Mouse (Mus musculus): Measurements from ENCODE around the gene Ascl5. TPM values are rescaled to one million over a fixed set of nuclear protein-coding genes. Genes with fewer than 3 reads are reported as not detected.
A peak's percentile ranks its signal among the peaks of the same experiment; 100 is the strongest.

Gene Ascl5
- polyA plus RNA-seq (2016; fragmentation: Nextera tagmentation; extraction: Ambion mirVana), result not detected in 2 replicates

GRCm38 (mm10) chr1:136050312-136051012 lies at the start of gene Ascl5:
TSS of gene Ascl5 (plus strand) at chr1:136050804.
- peaks cover 72% of the 10 kb centered on the region for H3K27me3 ChIP-seq (ENCODE audit: low read depth, poor library complexity, severe bottlenecking)
- no peak within 1 kb of the TSS for H3K27ac ChIP-seq
- WGBS, result 22% methylated on average over 29 of the region's 29 CpGs
- H3K4me3 ChIP-seq, result peak within 1 kb of the TSS; percentile 46
- H3K9me3 ChIP-seq (replicated peaks), result no peaks in the 10 kb centered on the region
- no peaks in the 10 kb centered on the region for H3K36me3 ChIP-seq
- DNase-seq (ENCODE audit: low spot score), result peak; percentile 36
- H3K4me1 ChIP-seq, result peaks cover 21% of the 10 kb centered on the region

DNA sequence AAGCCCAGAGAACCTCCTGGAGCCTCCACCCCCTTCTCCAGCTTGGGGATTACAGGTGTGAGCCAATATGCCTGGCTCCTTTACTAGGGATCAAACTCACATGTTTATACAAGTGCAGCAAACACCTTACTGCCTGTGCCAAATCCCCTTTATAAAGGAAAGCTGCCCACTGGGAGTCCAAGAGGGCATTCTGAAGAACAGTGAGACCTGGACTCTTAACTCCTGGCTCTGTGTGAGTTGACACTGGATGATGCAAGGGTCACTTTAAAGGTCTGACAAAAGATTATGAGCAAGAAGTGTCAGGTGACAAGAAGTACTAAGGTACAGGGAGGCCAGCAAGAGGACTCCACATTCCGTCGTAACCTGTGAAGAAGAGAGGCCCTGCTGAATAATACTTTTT lies 49.2 kb upstream of the Ascl5 start:
- 85% methylated on average over 2 of the region's 2 CpGs for WGBS
- H3K27ac ChIP-seq, result no peak overlapping the region
- no peaks in the 10 kb centered on the region for H3K9me3 ChIP-seq (replicated peaks)
- peaks cover 11% of the 10 kb centered on the region for H3K27me3 ChIP-seq (ENCODE audit: low read depth, poor library complexity, severe bottlenecking)
- no peak for DNase-seq (ENCODE audit: low spot score)
- H3K4me3 ChIP-seq, result no peak overlapping the region
- H3K4me1 ChIP-seq, result no peaks in the 10 kb centered on the region
- H3K36me3 ChIP-seq, result no peaks in the 10 kb centered on the region

- Histone ChIP-seq H3K4me3 (peak within 1 kb of the TSS; percentile 53), H3K9me3 (replicated peaks) (no peaks in the 10 kb centered on the region), H3K27me3 (ENCODE audit: low read depth, poor library complexity, severe bottlenecking) (peaks cover 25% of the 10 kb centered on the region), H3K4me1 (peaks cover 10% of the 10 kb centered on the region), H3K27ac (no peak within 1 kb of the TSS), H3K36me3 (no peaks in the 10 kb centered on the region)
- 67% methylated on average over 3 of the region's 3 CpGs for WGBS
- DNase-seq (ENCODE audit: low spot score), result no peak
These were observed 44.3 kb upstream of the Ascl5 start, which contains the start of gene Igfn1 for GRCm38 (mm10) chr1:136006292-136006748. TSS of gene Igfn1 (minus strand) at chr1:136006342.

GRCm38 (mm10) chr1:136007211-136008158 lies 43.1 kb upstream of the Ascl5 start, which contains the start of gene Tmem9:
TSS of gene Tmem9 (plus strand) at chr1:136008150.
- Histone ChIP-seq H3K36me3 (no peaks in the 10 kb centered on the region), H3K9me3 (replicated peaks) (no peaks in the 10 kb centered on the region), H3K27ac (no peak within 1 kb of the TSS), H3K4me3 (peak within 1 kb of the TSS; percentile 53), H3K27me3 (ENCODE audit: low read depth, poor library complexity, severe bottlenecking) (peaks cover 25% of the 10 kb centered on the region), H3K4me1 (peaks cover 10% of the 10 kb centered on the region)
- DNase-seq (ENCODE audit: low spot score), result peak; percentile 68
- WGBS, result 4% methylated on average over 37 of the region's 37 CpGs

DNA sequence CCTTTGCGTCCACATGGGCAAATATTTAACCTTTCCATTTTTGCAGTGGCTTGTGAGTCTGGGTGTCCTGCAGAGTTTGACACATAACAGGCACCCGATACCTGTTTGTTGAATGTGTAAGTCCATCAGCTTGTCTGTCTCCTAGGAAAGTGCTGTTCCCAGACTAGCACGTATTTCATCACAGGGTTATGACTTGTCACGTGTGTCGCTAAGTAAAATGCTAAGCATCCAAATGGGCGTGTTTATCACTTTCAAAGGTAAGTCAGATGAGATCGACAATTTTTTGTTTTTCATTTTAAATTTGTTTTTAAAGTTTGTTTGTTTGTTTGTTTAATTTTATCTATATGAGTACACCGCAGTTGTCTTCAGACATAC lies 42.5 kb upstream of the Ascl5 start:
- 26% methylated on average over 8 of the region's 8 CpGs for WGBS
- Histone ChIP-seq H3K4me3 (peak overlapping the region; percentile 53), H3K4me1 (peaks cover 10% of the 10 kb centered on the region), H3K9me3 (replicated peaks) (no peaks in the 10 kb centered on the region), H3K27me3 (ENCODE audit: low read depth, poor library complexity, severe bottlenecking) (peaks cover 25% of the 10 kb centered on the region), H3K36me3 (no peaks in the 10 kb centered on the region), H3K27ac (no peak overlapping the region)
- DNase-seq (ENCODE audit: low spot score), result no peak

GRCm38 (mm10) chr1:136010247-136010646 lies 40.4 kb upstream of the Ascl5 start:
- no peaks in the 10 kb centered on the region for H3K36me3 ChIP-seq
- H3K4me1 ChIP-seq, result peaks cover 10% of the 10 kb centered on the region
- no peak for DNase-seq (ENCODE audit: low spot score)
- no peak overlapping the region for H3K4me3 ChIP-seq
- H3K9me3 ChIP-seq (replicated peaks), result no peaks in the 10 kb centered on the region
- peaks cover 21% of the 10 kb centered on the region for H3K27me3 ChIP-seq (ENCODE audit: low read depth, poor library complexity, severe bottlenecking)
- no peak overlapping the region for H3K27ac ChIP-seq
- 86% methylated on average over 4 of the region's 4 CpGs for WGBS

DNA sequence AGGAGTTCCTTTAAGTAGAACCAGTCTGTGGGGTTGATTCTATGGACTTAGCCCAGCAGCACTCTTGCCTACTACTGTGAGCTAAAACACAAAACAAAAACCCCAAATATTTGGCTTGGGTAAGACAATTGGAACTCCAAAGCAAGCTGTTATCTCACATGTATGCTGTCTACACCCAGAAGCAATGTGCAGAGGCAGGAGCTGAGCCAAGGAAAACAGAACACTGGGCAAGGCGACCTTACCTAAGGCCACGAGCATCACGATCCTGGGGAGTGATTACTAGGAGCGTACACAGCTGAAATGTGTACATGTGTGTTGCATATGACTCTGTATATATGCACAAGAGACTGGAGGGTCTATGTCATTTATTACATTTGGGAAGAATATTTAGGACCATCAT lies 37.1 kb upstream of the Ascl5 start:
- Histone ChIP-seq H3K4me1 (peaks cover 12% of the 10 kb centered on the region), H3K27me3 (ENCODE audit: low read depth, poor library complexity, severe bottlenecking) (no peaks in the 10 kb centered on the region), H3K36me3 (no peaks in the 10 kb centered on the region), H3K9me3 (replicated peaks) (no peaks in the 10 kb centered on the region), H3K4me3 (no peak overlapping the region), H3K27ac (no peak overlapping the region)
- 86% methylated on average over 4 of the region's 4 CpGs for WGBS
- no peak for DNase-seq (ENCODE audit: low spot score)

GRCm38 (mm10) chr1:136014796-136015502 lies 35.7 kb upstream of the Ascl5 start:
- Histone ChIP-seq H3K27ac (no peak overlapping the region), H3K36me3 (peaks cover 7% of the 10 kb centered on the region), H3K27me3 (ENCODE audit: low read depth, poor library complexity, severe bottlenecking) (no peaks in the 10 kb centered on the region), H3K4me3 (no peak overlapping the region), H3K9me3 (replicated peaks) (no peaks in the 10 kb centered on the region), H3K4me1 (peaks cover 23% of the 10 kb centered on the region)
- DNase-seq (ENCODE audit: low spot score), result no peak
- 81% methylated on average over 2 of the region's 2 CpGs for WGBS

DNA sequence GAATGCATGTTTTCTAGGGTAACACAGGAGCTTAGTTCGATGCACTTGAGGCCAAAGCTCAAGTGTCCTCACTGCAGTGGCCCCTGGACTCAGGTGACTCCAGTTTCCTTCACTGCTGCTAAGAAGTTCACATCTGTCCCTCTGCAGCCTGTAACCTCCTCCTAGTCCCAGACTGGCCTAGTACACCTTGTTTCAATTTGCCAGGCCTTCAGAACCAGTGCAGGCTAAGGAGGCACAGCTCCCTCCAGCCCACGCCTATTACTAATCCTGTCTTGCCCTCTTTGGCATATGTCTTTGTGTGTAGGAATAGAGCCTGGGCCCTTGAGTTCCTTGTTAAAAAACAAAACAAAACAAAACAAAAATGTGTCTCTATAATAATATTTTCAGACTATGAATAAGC lies 33.3 kb upstream of the Ascl5 start:
- H3K4me3 ChIP-seq, result peak overlapping the region; percentile 83
- no peaks in the 10 kb centered on the region for H3K9me3 ChIP-seq (replicated peaks)
- DNase-seq (ENCODE audit: low spot score), result peak; percentile 53
- H3K4me1 ChIP-seq, result peaks cover 23% of the 10 kb centered on the region
- WGBS, result 46% methylated on average over 2 of the region's 2 CpGs
- H3K36me3 ChIP-seq, result peaks cover 29% of the 10 kb centered on the region
- no peaks in the 10 kb centered on the region for H3K27me3 ChIP-seq (ENCODE audit: low read depth, poor library complexity, severe bottlenecking)
- peak overlapping the region; percentile 97 for H3K27ac ChIP-seq

- under 1% methylated on average over 22 of the region's 22 CpGs for WGBS
- peak; percentile 90 for DNase-seq (ENCODE audit: low spot score)
- H3K4me1 ChIP-seq, result peaks cover 23% of the 10 kb centered on the region
- peaks cover 35% of the 10 kb centered on the region for H3K36me3 ChIP-seq
- H3K27me3 ChIP-seq (ENCODE audit: low read depth, poor library complexity, severe bottlenecking), result no peaks in the 10 kb centered on the region
- H3K9me3 ChIP-seq (replicated peaks), result no peaks in the 10 kb centered on the region
- peak overlapping the region; percentile 97 for H3K27ac ChIP-seq
- H3K4me3 ChIP-seq, result peak overlapping the region; percentile 83
These were observed 32.7 kb upstream of the Ascl5 start for GRCm38 (mm10) chr1:136017907-136018313.

DNA sequence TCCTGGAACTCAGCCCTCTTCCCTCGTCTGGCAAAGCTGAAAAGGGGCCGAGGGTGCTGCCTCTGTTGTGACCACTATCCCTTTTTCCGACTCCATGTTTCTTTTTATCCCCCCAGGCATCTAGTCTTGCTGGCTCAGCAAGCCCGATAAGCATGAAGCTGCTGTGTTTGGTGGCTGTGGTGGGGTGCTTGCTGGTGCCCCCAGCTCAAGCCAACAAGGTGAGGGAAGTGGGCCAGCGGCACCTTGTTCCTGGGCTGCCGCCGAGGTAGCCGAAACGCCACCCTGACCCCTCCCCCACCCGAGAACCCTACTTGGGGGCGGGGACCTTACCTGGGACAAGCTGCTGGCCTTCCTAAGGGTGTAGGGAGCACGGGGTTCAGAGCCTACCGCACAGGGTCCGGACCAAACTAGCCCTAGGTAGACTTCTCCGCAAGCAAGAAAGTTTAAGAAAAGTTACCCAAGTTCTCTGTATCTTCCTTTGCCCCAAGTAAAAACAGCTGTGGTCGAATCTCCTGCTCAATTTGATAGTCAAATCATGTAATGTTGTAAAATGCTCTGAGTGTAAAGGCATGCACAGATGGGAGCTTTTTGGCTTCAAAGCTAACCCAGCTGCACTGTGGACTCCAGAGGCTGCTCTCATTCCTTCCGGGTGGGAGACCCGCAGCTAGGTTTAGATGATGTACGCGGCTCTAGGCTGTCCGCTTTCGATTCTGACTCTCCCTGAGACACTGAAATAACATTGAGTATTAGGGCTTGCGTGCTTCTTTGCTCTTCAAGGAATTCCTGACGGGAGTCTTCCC lies 32.0 kb upstream of the Ascl5 start:
- no peaks in the 10 kb centered on the region for H3K9me3 ChIP-seq (replicated peaks)
- H3K4me1 ChIP-seq, result peaks cover 23% of the 10 kb centered on the region
- H3K4me3 ChIP-seq, result peak overlapping the region; percentile 83
- H3K27ac ChIP-seq, result peak overlapping the region; percentile 97
- WGBS, result 11% methylated on average over 24 of the region's 24 CpGs
- H3K36me3 ChIP-seq, result peaks cover 42% of the 10 kb centered on the region
- no peaks in the 10 kb centered on the region for H3K27me3 ChIP-seq (ENCODE audit: low read depth, poor library complexity, severe bottlenecking)
- peak; percentile 71 for DNase-seq (ENCODE audit: low spot score)

GRCm38 (mm10) chr1:136030201-136030600 lies 20.4 kb upstream of the Ascl5 start:
- WGBS, result 35% methylated on average over 7 of the region's 7 CpGs
- Histone ChIP-seq H3K9me3 (replicated peaks) (no peaks in the 10 kb centered on the region), H3K27me3 (ENCODE audit: low read depth, poor library complexity, severe bottlenecking) (no peaks in the 10 kb centered on the region), H3K4me1 (peaks cover 26% of the 10 kb centered on the region), H3K4me3 (no peak overlapping the region), H3K36me3 (peaks cover 100% of the 10 kb centered on the region), H3K27ac (peak overlapping the region; percentile 56)
- no peak for DNase-seq (ENCODE audit: low spot score)
